Mouse (Mus musculus) kidney, adult 18-20 months (tissue): ENCODE results near the gene Lnpk.

Source experiments
- DNase-seq: peaks from one replicate; pipeline ENCODE4 v3.0.0; 2021

Gene Lnpk

DNA sequence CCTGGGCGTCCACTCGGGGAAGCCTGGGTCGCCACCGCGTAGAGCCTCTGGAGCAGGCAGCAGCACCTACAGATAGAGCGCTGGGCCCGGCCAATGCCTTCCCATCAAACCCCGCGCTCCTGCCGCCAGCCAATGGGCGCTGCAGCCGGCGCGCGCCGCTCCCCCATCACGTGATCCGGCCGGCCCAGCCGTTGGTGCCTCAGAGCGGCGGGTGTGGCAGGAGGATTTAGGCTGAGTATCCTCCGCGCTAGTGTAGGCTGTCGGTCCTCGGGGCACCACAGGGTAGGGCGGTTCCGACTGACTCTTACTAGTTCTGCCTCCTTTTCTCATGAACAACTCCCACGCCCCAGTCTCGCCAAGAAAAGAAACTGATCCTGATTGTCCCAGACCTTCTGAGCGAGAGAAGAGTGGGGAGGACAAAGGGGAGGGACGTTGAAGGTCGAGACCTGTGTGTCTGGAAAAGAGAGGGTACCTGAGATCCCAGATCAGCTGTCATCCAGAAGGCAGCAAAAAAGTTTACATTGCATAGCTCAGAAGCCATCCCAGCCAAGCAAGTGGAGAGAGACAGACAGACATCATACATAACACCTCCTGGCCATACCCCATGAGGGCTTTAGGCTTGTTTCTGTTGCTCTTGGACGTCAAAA lies at the start of gene Lnpk:
Lnpk (minus strand) TSS at position 593 of the 647 bp plus-strand sequence.
- peak; percentile 94 for DNase-seq

DNA sequence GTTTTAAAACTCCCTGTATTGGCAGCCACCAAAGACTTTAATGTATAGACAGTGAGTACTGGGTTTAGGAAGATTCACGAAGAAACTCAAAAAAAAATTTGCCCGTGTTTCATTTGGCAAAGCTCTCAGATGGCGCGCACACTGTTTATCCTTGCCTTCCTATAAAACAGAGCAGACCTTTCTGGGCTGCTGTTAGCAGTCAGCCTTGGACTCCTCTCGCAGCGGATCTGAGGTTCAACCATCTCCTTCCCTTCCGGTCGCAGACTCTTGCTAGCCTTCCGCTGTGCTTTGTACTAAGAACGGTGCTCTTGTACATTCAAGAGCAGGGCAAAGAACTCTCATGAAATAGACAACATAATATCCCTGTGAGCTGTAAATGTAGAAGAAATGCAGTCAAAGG lies 41.1 kb upstream of the Lnpk start:
- DNase-seq: no peak

DNA sequence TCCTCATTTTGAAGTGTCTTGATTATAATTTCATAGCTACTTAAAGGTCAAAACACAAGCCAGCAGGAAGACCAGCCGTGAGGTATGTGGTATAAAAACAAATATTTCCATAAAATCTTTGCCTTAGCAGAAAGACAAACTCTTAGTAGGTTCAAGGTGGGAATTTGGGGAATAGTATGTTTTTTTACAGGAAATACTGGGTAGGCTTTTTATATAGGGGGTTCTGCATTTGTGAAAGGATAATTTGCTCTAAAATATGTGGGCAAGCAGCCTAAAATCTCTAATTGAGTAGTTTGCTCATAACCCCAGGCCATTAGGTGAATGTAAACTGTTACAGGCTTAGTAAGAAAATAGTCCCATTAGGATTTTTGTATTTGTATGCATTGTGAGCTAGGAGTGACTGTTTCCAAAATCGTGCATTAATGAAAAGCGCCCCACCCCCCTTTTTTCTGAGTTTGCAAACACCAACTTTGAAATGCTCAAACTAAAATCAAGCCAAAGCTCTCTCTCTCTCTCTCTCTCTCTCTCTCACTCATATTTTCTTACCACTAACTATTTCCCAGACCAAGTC lies 40.5 kb upstream of the Lnpk start:
- no peak for DNase-seq

DNA sequence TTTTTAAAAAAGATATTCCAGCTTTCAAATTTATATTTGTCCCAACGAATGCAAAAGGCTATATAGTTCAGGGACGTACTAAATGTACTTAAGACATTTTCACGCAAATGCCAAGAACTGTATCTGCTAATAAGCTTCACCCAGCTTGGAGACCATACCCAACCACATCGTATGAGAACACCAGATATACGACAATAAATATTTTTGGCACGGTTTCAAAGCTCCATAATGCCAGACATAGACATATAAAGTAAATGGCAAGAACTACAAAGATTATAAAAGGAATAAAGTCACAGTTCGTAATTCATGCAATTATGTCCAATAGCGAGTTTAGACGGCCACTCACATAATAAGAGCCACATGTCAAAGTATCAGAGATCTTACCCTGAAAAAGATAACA lies 38.5 kb upstream of the Lnpk start:
- DNase-seq: no peak

DNA sequence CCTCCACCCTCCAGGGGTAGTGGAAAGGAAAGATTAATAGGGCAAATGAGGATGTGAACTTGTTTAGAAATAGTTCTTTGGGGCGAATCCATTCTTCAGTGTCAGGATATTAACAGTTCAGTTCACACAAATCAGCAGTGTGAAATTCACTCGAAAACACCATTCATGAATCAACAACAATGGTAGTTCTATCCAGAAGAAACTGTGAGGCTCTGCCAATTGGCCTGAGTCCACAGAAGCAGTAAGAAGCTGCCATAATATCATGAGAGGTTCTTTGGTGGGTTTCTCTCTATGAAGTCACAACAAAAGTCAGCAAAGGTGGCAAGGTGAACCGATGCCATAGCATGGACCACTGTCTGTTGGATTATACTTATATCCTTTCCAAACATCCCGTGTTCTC lies 32.2 kb upstream of the Lnpk start:
- DNase-seq: no peak

DNA sequence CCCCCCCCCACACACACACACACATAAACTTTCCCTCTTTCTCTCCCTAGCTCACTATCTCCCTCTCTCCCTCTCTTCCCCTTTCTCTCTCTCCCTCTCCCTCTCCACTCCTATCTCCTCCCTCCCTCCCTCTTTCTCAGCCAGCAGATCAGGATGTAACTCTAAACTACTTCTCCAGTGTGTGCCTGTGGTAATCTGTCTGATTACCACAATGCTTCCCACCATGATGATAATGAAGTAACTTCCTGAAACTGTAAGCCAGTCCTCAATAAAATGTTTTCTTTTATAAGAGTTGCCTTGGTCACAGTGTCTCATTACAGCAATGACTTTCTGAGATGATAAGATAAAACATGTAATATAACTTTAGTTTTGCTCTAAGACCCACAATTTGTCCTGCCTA lies 30.1 kb upstream of the Lnpk start:
- DNase-seq: no peak

DNA sequence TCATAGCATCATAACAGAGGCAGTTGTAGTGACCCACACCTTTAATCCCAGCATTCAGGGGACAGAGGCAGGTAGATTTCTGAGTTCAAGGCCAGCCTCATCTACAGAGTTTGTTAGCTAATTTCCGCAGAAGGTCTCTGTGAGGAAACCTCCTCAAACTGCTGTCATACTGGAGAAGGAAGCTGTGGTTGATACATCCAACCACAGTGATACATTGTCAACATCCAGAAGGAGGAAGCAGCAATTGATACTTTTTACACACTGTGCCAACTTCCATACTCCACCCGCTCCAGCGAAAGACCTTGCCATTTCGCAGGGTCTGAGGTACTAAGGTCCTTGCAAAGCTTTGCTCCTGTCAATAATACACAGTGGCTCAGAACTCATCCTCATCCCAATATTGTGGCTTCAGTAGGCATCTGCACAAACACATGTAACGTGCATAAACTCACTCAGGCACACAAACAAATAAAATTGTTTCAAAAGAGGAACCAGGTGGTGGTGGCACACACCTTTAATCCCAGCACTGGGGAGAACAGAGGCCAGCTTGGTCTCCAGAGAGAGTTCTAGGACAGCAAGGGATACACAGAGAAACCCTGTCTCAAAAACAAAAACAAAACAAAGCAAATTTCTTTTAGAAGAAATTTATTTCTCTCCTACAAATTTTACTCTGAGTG lies 27.0 kb upstream of the Lnpk start:
- DNase-seq: no peak

DNA sequence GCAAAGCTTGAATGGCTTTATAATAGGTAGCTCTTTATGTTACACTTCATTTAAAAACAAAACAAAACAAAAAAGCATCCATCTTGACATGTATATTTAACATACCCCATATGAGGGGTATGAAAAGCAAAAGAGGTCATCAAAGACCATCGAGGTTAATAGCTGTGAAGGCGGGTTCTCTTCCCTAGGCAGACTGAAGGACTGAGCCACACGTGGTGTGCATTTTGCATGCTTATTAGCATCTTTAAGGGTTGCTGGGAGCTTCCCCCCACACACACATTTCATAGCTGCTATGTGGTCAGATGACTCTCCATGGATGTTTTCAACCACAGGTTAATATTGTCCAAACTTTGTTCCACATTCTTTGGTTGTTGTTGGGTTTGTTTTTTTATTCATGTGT lies 24.8 kb upstream of the Lnpk start:
- no peak for DNase-seq

DNA sequence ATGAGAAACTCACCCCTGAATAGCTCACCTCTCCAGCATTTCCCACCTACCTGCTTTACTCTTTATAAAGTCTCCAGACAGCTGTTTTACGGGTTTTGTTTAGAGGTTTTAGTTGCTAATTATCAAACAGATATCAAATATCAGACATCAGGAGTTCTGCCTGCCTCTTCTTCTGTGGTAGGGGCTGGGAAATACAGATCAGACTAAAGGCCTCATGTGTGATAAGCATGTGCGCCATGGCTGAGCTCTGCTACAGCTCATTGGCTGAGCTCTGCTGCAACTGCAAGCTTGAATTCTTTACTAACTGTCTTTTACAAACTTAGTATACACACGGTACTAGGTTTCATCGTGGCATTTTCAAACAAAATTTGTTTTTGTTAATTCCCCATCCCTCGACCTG lies 23.2 kb upstream of the Lnpk start:
- DNase-seq: no peak

DNA sequence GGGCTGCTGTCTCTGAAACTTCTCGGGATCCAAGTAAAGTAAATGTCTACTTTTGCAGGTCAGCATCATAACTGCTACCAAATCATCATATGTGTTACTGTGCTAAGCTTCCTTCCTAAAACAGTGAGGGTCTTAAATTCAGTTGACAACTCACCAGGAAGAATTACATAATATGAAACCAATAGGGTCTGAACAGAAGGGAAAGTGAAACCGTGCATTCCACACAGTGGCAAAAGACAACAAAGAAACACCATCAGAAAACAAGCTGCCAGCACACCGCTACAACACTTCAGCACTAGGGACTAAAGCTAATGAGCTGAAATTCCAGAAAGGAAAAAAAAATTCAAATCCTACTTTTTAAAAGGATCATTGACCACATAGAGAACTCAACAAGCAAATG lies 17.9 kb upstream of the Lnpk start:
- no peak for DNase-seq

DNA sequence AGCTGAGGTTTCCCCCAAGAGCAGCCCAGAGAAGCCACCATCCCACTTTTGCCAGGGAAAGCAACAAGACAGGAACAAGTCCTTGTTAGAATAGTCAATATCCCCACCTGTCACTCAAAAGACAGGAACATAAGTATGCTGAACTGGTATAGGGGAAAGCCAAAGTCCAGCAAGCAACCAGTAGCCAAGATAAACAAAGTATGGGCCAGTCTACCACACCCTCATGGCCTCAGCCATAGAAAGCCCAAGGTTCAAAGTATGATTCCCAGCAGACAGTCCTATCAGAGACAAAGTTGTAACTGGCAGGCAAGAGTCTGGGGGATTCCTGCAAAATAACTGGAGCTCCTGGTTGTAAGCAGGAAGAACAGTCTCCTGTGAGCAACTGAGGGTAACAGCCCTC lies 16.9 kb upstream of the Lnpk start:
- DNase-seq: no peak

DNA sequence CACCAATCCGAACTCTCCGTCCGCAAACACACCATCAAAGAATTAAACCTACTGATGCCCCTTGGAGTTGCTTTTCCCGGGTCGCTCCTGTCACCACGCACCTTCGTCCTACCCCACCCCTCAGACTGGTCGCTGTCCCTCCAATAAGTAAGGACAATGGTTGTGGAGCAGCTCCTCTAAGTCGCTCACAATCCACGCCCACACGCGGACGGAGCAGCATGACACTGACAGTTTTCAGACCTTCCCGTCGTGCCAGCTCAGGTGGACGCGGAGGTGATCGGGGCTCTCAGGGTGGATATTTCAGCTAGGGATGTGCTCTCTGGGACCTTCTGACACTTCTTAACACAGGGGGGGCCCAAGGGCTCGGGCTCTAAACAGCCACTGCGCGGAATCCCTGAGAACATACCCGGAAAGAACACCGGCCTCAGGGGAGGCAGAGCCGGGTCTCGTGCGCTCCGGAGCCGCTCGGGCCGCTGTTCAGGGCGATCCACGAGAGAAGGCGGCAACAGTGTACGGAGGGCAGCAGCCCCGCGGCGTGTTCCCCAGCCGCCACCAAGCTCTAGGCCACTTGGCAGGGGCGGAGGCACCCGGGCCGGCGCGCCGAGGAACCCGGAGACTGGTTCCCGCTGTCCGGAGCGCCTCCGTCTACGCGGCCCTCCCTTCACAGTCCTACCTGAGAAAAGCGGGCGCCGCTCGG lies 941 bp downstream of the Lnpk start:
- peak; percentile 29 for DNase-seq

DNA sequence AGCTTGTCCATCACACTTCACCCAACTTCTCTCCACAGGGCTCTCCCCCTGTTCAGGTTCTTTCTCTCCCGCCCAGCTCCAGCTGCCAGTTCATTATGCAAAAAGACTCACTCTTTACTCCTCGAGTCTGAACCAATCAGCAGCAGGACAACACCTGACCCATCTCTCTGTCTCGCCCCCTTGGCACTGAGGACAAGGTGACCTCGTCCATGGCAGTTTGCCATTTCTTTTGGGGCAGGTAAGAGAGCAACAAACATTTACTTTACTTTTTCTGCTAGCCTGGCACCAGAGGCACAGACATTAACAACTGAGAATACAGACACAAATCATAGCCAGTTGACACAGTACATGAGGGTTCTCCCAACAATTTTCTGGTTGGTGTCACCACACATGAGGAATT lies 8.8 kb downstream of the Lnpk start:
- DNase-seq: no peak

DNA sequence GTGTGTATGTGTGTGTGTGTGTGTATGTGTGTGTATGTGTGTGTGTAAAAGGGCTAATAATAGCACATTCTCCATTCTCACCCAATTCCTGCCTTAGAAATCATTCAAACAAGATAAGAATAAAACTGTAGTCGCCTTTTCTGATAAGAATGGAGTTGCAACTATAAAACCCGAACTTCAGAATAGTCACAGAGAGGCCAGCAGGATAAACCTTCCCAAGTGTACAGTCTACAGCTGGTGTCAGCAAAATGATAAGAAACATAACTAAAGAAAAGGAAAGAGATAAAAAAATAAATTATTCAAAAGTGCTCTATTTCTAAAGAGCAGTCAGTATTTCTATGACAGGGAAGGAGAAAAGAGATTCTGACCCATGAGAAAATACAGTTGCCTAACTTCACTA lies 19.4 kb downstream of the Lnpk start:
- no peak for DNase-seq

DNA sequence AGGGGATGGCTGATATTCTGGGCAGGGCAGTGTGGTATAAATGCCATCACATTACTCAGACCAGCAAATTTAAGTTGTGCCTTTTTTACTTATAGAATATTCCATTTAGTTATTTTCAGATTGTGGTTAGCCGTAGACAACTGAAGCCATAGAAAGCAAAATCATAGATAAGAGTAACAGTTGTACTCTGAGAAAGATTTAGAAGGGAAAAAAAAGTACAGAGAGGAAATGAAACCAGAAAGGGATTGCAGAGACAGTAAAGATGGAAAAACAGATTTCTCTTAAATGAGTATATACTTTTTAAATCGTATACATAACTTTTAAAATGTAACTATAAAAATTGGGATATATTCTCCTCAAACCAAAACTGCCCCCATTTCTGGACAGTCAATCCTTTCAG lies 20.1 kb downstream of the Lnpk start:
- DNase-seq: no peak

DNA sequence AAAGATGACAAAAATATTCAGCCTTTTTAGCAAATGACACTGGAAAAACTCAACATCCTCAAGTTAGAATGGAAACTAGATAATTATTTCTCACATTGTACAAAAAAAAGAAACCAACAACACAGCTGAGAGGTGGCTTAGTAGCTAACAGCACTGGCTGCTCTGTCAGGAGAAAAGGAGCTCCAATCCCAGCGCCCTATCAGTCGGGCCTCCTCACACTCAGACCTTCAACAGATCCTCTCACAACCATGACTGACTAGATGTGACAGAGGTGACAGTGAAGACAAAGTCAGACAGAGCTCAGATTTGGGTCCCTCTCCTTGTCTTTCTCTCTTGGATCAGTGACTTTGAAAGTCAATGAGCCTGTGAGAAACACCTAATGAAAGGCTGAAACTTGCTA lies 21.8 kb downstream of the Lnpk start:
- no peak for DNase-seq

DNA sequence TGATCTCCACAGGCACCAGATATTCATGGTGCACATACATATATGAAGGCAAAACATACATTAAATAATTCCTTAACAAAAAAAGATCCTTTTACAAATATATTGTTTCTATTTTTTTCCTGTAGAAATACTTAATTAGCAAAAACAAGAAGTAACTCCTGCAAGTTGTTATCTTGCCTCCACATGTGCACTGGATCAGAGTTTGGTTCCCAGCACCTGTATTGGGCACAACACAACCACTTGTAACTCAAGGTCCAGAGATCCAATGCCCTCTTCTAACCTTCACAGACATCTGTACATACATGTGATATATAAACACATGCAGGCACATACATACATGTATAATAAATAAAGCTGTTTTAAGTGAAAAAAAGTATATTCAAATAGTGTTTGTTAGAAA lies 27.3 kb downstream of the Lnpk start:
- no peak for DNase-seq

DNA sequence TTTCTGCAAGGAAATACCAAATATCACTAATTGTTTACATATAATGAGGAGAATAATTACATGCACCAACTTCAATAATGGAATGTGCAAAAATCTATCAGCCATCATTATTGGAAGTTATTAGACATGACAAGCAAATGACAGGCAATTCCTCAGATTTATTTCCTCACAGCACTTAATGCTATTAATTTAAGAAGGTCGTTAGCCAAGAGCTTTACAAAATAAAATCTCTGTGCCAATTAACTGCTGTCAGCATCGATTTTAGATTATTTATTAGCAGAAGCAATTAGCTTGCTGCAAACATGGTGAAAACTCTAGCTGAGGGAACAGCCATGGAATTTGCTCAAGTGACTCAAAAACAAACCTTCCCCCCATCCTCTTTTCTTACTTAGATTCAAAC lies 30.9 kb downstream of the Lnpk start:
- no peak for DNase-seq

DNA sequence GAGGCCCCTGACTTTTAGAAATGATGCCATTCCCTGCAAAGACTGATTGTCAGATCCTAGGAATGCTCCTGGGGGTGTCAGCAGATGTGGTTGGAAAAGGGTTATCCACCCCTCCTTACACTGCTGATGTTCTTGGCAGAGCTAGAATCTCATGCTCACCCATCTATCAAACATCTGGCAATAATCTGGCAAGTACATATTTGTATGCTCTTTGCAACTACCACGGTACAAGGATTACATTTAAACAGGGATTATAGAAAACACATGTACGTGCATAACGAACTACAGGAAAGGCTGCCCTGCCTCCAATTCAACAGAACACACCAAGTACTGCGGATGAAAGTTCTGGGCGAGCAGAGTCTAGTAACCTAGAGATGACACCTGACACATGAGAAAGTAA lies 70.9 kb downstream of the Lnpk start:
- DNase-seq: no peak

DNA sequence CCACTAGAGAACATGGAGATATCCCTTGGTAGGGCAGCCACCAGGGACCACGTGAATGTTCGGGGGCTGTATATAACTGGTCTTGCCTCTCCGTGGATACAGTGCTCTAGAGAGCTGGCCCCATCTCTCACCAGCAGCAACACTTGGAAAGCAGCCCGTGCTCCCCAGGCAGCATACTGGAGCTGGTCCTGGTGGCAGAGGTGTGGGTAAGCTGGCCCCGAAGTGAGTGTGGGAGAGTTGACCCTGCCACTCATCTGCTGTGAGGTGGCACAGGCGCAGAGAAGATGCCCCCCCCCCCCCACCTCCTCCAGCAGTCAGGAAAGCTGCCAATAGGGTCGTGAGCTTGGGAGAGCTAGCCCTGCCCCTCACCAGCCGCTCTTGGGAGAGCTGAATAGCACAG lies 72.8 kb downstream of the Lnpk start:
- DNase-seq: no peak

DNA sequence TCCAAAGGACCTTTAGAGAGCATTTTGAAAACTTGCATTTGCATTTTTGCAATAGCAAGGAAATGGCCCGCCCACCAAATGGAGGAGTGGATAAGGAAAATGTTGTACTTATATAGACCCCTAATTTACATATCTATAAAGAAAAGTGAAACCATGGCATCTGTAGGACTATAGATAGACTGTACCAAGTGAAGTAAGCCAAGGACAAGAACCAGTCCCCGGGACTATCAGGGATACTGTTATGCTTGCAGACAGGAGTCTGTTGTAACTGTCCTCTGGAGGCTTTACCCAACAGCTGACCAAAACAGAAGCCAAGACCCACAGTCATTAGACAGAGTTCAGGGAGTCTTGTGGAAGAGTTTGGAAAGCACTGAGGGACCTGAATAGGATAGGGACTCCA lies 78.9 kb downstream of the Lnpk start:
- DNase-seq: no peak

DNA sequence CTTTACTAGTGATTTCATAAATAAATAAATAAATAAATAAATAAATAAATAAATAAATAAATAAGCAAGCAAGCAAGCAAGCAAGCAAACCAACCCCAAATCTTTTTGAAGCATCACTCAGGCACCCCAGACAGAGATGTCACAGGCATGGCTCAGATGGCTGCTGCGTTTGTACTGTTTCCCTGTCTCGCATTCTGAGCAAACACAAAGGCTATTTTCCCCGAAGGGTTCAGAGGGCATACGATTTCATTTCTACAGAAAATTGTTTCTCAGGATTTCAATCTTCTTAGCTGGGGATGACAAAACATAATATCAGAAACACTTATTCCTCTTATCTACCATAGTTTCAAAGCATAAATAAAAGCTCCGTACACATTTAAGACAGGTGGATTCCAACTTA lies 81.4 kb downstream of the Lnpk start:
- DNase-seq: no peak

DNA sequence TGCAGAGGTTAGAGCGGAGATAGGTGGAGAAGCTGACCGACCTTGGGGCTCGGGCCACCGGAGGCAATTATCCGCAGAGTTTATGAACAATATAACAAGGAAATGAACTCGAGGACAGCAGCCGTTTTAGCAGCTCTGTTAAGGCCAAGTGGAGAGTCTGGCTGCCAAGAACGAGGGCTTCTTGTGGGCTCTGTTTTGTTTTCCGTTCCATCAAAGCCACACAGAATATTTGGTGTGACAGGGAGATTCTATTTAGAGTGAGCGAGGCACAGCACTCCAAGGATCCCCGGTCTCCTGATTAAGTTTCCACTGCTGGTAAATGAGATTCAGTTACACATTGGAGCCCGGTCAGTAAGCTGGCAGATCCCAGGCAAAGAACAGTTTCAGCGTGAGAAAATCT lies 87.8 kb downstream of the Lnpk start:
- DNase-seq: no peak

DNA sequence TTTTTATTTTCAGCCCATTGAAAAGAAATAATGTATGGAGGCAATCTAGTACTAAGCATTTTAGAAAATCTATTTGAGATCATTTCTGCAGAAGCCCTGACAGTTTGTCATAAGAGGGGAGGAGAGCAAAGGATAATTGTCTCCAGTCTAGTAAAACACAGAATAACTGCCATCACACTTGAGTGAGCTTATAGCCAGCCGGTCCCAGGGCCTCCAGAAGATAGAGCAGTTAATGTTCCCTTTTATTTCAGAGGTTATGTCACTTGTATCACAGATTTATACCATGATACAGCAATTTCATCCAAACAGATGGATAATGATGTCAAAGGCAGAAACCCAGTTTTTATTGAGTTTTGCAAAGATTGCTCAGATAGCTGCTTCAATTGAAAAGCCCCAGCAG lies 89.0 kb downstream of the Lnpk start:
- DNase-seq: no peak
